Mouse (Mus musculus): ENCODE measurements around the gene Ciapin1.

DNA sequence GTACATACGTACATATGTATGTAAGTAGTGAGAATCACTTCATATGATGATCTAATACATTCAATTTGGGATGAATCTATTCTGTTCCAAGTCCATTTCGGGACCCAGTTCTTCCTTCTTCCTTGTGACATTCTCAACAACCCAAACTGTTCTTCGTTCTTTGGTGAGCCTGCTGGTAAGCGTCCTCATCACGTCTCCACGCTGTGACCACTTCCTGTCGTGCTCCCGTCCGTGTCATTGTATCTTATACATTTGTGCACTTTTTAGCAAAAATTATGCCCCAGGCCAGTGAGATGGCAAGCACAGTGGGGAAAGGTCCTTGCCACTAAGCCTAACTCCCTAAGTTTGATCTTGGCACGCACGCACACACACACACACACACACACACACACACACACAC, 20.2 kb downstream of the Ciapin1 start:
- TF ChIP-seq POLR2A (IDR thresholded peaks at IDR 0.05; ENCODE audit: low read depth, low read length) = no peak
- no peak for TF ChIP-seq CTCF (IDR thresholded peaks at IDR 0.05; ENCODE audit: extremely low read depth, insufficient read length, insufficient replicate concordance, low read depth, low read length)
